Mouse (Mus musculus) limb, embryonic 10.5 days (tissue): ENCODE measurements around the gene Plbd2. TPM values are rescaled to one million over a fixed set of nuclear protein-coding genes. Genes with fewer than 3 reads are reported as not detected.
A peak's percentile ranks its signal among the peaks of the same experiment; 100 is the strongest.
"Not testable (repeated sequence)": the region's sequence is repeated elsewhere in the genome, so short reads cannot be mapped to it uniquely, and the experiment has no call there.

Source experiments
- DNase-seq: peaks from one replicate; pipeline ENCODE4 v3.0.0-alpha.2; 2017; ENCODE audit warnings: low spot score
- H3K27ac ChIP-seq: fragments of 300-500 bp; sonication (generic); 2 replicates; pipeline ENCODE4 v1.5.1; 2016; ENCODE audit warnings: mild to moderate bottlenecking
- H3K27me3 ChIP-seq: fragments of 300-500 bp; sonication (generic); 2 replicates; pipeline ENCODE4 v1.6.1; 2016; ENCODE audit warnings: low read depth, mild to moderate bottlenecking; ENCODE audit not compliant: poor library complexity, severe bottlenecking
- H3K36me3 ChIP-seq: fragments of 300-500 bp; sonication (generic); 2 replicates; pipeline ENCODE4 v1.6.1; 2016; ENCODE audit warnings: mild to moderate bottlenecking, moderate library complexity
- H3K4me1 ChIP-seq: fragments of 300-500 bp; sonication (generic); 2 replicates; pipeline ENCODE4 v1.6.1; 2016
- H3K4me3 ChIP-seq: fragments of 300-500 bp; sonication (generic); 2 replicates; pipeline ENCODE4 v1.5.1; 2016; ENCODE audit warnings: mild to moderate bottlenecking, moderate library complexity
- H3K9me3 ChIP-seq: fragments of 300-500 bp; sonication (generic); replicated peaks from 2 replicates; pipeline ENCODE4 v1.6.1; 2016; ENCODE audit warnings: mild to moderate bottlenecking
- WGBS: fragments of 180-500 bp; shearing (Covaris S2); methylation state at CpG from one replicate; pipeline ENCODE4 v1.1.7; 2016; 5-methylcytosine and 5-hydroxymethylcytosine counted together
- polyA plus RNA-seq: library from polyadenylated mRNA; unstranded; fragments of >200 nt; fragmentation: Nextera tagmentation; extraction: Ambion mirVana; gene quantifications from 2 replicates; pipeline ENCODE4 v1.2.1, GENCODE M21; 2016

Gene Plbd2
- polyA plus RNA-seq, 1 experiment from 2014 or later: 43.1 TPM

DNA sequence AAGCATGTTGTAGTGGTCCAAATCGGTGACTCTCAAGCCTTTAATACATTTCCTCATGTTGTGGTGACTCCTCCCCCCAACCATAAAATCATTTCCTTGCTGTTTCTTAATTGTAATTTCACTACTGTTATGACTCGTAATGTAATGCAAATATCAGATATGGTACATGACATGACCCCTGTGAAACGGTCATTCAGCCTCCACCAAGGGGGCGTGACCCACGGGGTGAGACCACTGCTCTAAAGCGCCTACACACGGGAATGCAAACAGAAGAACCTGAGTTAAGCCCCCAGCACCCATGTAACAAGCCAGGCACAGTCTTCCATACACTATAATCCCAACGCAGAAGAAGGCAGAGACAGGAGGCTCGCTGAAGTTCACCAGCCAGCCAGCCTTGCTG lies 2.4 kb upstream of the Plbd2 start:
- peaks cover 5% of the 10 kb centered on the region; the same call in 1 of the 2 replicates for H3K27me3 ChIP-seq
- DNase-seq: no peak
- WGBS: 70% methylated on average over 9 of the region's 9 CpGs
- peak overlapping the region; percentile 54; the same call in 1 of the 2 replicates for H3K27ac ChIP-seq
- no peaks in the 10 kb centered on the region for H3K9me3 ChIP-seq
- H3K4me3 ChIP-seq: no peak overlapping the region
- no peaks in the 10 kb centered on the region for H3K36me3 ChIP-seq
- peaks cover 37% of the 10 kb centered on the region for H3K4me1 ChIP-seq

DNA sequence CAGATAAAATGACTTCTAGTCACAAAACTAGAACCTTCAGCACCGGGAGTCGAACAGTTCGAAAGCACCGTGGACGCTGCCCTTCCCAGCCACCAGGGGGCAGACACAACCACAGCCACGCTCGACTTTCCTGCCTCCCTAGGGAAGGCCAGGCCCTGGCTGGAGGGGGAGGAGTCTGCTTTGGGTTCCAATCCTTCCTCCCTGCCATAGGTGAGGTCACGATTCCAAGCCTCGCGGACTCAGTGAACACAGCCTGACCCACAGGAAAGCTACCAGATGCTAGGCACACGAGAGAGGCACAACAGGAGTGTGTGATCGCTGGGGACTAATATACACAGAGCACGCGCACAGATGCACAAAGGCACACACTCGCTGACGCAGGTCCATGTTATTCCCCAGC lies 1.9 kb upstream of the Plbd2 start:
- Histone ChIP-seq H3K4me1 (peaks cover 33% of the 10 kb centered on the region), H3K27me3 (peaks cover 5% of the 10 kb centered on the region; the same call in 1 of the 2 replicates), H3K4me3 (no peak overlapping the region), H3K36me3 (no peaks in the 10 kb centered on the region), H3K9me3 (no peaks in the 10 kb centered on the region), H3K27ac (peak overlapping the region; percentile 54)
- DNase-seq: peak; percentile 89
- WGBS: 24% methylated on average over 16 of the region's 16 CpGs

DNA sequence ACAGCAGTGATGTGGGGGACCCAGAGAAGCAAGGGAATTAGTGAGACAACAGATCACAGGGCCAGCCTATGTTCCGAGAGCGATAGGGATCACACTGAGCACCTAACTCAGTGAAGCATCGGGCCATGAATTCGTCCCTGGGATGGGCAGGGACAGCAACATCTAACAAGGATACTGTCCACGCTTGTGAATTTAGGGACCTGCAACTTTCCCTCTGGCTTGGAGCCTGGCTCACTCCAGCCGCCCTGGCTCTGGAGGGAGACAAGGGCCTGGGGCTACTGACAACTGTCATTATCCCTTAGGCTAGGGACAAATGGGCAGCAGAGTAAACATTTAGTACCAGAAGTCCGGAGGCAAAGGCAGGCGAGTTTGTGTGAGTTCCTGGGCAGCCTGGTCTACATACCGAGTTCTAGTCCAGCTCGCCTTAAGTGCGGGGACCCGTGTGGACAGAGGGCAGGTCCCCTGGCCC lies 716 bp downstream of the Plbd2 start:
- Histone ChIP-seq H3K9me3 (no peaks in the 10 kb centered on the region), H3K4me3 (peak overlapping the region; percentile 81), H3K27me3 (peaks cover 5% of the 10 kb centered on the region; the same call in 1 of the 2 replicates), H3K27ac (peak overlapping the region; percentile 84), H3K4me1 (peaks cover 30% of the 10 kb centered on the region), H3K36me3 (peaks cover 17% of the 10 kb centered on the region)
- 12% methylated on average over 12 of the region's 12 CpGs for WGBS
- DNase-seq: no peak

DNA sequence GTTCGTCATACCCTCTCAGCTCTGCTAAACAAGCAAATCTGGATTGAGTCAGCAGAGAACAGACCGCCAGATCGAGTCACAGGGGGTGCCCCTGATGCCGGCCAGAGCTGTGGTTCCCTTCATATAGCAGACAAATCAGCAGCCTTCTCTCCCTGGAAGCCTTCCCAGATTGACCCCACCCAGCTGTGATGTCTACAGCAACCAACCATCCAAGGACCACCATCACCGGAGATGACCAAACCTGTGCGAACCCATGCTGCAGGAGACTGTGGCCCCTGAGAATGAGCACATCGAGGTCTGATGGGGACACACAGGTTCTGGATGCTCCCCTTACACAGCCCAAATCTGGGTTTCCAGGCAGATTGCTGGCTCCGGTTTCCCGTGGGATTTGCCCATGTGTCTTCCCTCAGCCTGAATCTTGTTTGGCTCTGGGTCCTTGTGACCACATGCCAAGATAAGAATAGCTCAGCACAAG lies 1.2 kb downstream of the Plbd2 start:
- Histone ChIP-seq H3K36me3 (peaks cover 22% of the 10 kb centered on the region), H3K9me3 (no peaks in the 10 kb centered on the region), H3K4me3 (peak overlapping the region; percentile 81), H3K27me3 (peaks cover 5% of the 10 kb centered on the region; the same call in 1 of the 2 replicates), H3K27ac (peak overlapping the region; percentile 84; the same call in 1 of the 2 replicates), H3K4me1 (peaks cover 30% of the 10 kb centered on the region)
- WGBS: 70% methylated on average over 9 of the region's 9 CpGs
- DNase-seq: no peak

DNA sequence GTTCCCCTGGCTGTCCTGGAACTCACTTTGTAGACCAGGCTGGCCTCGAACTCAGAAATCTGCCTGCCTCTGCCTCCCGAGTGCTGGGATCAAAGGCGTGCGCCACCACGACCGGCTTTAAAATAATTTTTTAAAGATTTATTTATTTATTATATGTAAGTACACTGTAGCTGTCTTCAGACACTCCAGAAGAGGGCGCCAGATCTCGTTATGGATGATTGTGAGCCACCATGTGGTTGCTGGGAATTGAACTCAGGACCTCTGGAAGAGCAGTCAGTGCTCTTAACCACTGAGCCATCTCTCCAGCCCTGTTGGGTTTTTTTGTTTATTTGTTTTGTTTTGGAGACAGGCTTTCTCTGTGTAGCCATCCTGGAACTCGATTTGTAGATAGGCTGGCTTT lies 2.8 kb downstream of the Plbd2 start:
- not testable (repeated sequence) for H3K9me3 ChIP-seq, DNase-seq, H3K4me3 ChIP-seq, H3K27ac ChIP-seq, H3K27me3 ChIP-seq
- Histone ChIP-seq H3K36me3 (peaks cover 31% of the 10 kb centered on the region), H3K4me1 (peaks cover 26% of the 10 kb centered on the region)
- 86% methylated on average over 9 of the region's 9 CpGs for WGBS

DNA sequence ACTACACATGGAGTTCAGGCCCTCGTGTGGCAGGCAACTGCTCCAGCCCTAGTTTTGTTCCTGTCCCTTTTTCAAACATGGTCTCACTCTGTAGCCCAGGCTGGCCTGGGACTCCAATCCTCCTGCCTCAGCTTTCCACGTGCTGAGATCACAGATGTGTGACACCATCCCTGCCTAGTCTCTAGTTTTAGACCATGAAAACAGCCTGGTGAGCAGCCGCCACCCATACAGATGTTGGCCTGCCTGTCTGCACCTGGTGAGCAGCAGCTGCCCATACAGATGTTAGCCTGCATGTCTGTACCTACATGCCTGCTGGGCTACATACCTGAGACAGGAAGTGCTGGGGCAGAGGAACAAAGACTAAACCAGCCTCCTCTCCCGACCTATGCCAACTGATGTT lies 4.2 kb downstream of the Plbd2 start:
- H3K36me3 ChIP-seq: peaks cover 40% of the 10 kb centered on the region

DNA sequence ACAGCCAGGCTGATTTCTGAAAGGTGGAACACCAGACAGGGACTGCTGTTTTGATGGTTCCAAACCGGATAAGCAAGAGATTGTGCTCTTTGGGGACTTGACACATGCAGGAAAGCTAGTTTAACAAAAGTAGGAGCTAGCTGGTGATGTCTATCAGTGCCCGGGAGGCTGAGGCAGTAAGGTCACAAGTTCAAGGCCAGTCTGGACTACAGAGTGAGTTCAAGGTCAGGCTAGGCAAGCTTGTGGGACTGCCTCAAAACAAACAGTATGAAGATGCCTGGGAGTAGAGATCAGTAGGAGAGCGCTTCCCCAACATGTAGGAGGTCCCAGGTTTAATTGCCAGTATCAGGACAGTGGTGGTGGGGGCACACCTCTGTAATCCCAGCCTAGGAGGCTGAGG lies 6.4 kb downstream of the Plbd2 start:
- Histone ChIP-seq H3K4me3 (no peak overlapping the region), H3K36me3 (peaks cover 60% of the 10 kb centered on the region)
- WGBS: 86% methylated on average over 3 of the region's 3 CpGs

More for the DNA sequence above, 4.2 kb downstream of the Plbd2 start:
- WGBS: 85% methylated on average over 4 of the region's 4 CpGs
- H3K27me3 ChIP-seq: peaks cover 5% of the 10 kb centered on the region; the same call in 1 of the 2 replicates
- H3K4me3 ChIP-seq: no peak overlapping the region
- no peak overlapping the region for H3K27ac ChIP-seq
- no peak for DNase-seq
- H3K4me1 ChIP-seq: peaks cover 21% of the 10 kb centered on the region
- H3K9me3 ChIP-seq: no peaks in the 10 kb centered on the region

DNA sequence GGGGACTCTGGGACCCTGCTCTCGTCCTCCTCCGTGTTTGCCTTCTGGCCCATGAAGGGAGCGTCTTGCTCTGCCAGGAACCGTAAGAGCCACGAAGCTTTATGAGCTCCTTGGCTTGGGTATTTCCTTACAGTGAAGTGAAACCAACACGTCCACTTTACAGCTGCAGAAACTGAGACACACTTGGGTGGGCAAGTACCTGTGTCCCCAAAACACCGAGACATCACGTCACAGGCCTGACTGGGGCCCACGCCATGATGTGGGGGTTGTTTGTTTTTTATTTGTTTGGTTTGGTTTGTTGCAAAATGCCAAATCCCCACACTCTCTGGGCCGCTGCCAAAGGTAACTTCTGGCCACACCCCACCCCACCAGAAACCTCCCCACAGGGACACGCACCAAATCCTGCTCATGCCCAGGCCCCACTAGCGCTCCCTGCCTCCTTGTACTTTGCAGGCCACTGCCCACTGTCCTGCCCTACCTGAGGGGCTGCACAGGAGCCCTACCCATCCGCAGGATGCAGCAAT lies 7.7 kb downstream of the Plbd2 start:
- WGBS: 89% methylated on average over 13 of the region's 13 CpGs
- Histone ChIP-seq H3K4me3 (no peak overlapping the region), H3K27me3 (no peaks in the 10 kb centered on the region), H3K9me3 (no peaks in the 10 kb centered on the region), H3K4me1 (no peaks in the 10 kb centered on the region), H3K27ac (peak overlapping the region; percentile 2; the same call in 1 of the 2 replicates), H3K36me3 (peaks cover 65% of the 10 kb centered on the region)
- DNase-seq: no peak

More for the DNA sequence above, 6.4 kb downstream of the Plbd2 start:
- Histone ChIP-seq H3K27me3 (no peaks in the 10 kb centered on the region), H3K27ac (no peak overlapping the region), H3K9me3 (no peaks in the 10 kb centered on the region), H3K4me1 (peaks cover 8% of the 10 kb centered on the region)
- DNase-seq: no peak

DNA sequence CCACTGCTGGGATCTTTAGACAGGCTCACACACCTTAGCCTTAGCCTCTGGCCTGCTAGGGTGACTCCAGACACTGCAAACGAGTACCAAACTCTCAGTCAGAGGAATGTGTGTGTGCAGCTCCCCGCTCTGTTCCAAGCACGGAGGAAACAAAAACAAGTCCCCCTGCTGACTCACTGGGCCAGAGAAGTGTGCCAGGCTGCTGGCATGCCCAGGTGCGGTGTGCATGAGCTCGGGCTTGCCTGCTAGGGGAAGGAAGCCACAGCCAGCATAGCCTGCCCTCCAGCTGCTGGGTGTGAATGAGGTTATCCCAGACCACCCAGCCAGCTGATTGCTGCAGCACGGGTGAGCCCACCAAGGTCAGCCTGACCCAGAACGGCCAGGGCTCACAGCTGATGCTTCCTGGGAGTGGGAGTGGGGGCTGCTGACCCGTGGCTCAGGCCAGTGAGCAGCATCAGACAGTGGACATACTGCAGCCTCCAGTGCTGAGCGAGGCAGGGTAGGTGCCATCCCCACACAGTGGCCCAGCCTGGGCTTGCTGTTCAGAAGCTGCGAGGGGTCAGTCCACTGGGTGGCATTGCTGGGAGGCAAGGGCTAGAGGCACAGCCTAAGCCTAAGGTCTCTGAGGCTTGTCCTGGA lies 8.2 kb downstream of the Plbd2 start:
- Histone ChIP-seq H3K36me3 (peaks cover 70% of the 10 kb centered on the region), H3K27me3 (no peaks in the 10 kb centered on the region), H3K4me1 (no peaks in the 10 kb centered on the region), H3K27ac (peak overlapping the region; percentile 2; the same call in 1 of the 2 replicates), H3K4me3 (no peak overlapping the region), H3K9me3 (no peaks in the 10 kb centered on the region)
- WGBS: 84% methylated on average over 10 of the region's 10 CpGs
- DNase-seq: no peak

DNA sequence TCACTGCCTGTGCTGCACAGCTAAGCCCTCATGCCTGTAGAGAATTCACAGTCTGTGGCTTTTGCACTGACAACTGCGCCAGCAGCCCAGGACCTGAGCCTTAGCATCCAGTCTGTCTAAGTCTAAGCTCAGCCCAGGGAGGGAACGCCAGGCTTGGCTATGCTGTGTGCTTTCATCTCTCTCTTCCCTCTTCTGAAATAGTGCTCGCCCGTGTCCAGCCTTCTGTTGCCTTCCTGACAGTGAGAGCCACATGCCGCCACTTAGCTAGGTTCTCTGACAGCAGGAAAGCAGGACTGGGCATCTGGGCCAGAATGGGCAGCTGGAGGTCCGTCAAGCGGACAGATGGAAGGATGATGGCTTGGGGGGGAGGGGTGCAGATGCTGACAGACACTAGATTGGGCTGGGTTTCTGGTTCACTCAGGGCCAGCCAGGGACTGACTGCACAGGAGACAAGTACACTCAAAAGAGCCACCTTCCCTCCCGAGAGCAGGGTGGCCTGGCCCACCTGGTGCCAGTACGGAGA lies 9.5 kb downstream of the Plbd2 start:
- Histone ChIP-seq H3K4me3 (no peak overlapping the region), H3K36me3 (peaks cover 69% of the 10 kb centered on the region)

DNA sequence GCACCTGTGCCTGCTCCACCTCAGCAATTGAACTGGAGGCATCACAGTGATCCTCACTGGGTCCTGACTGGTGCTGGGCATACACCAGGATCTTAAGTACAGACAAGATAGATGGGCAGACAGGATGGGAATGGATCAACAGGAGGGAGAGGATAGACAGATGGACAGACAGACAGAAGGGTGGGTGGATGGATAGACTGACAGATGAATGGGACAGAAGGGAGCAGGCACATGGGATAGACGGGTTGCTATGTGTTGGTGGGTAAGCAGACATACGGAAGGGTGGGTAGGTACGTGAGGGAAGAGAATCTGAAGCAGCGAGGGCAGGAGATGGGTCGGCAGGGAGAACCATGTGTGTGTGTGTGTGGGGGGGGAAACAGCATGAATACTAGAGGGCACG lies 10.0 kb downstream of the Plbd2 start:
- Histone ChIP-seq H3K4me1 (no peaks in the 10 kb centered on the region), H3K9me3 (no peaks in the 10 kb centered on the region), H3K36me3 (peaks cover 67% of the 10 kb centered on the region), H3K27ac (no peak overlapping the region), H3K27me3 (no peaks in the 10 kb centered on the region), H3K4me3 (no peak overlapping the region)
- WGBS: 93% methylated on average over 6 of the region's 6 CpGs
- no peak for DNase-seq

More for the DNA sequence above, 9.5 kb downstream of the Plbd2 start:
- H3K27me3 ChIP-seq: no peaks in the 10 kb centered on the region
- DNase-seq: no peak
- no peaks in the 10 kb centered on the region for H3K9me3 ChIP-seq
- H3K27ac ChIP-seq: no peak overlapping the region
- no peaks in the 10 kb centered on the region for H3K4me1 ChIP-seq
- WGBS: 87% methylated on average over 9 of the region's 9 CpGs

DNA sequence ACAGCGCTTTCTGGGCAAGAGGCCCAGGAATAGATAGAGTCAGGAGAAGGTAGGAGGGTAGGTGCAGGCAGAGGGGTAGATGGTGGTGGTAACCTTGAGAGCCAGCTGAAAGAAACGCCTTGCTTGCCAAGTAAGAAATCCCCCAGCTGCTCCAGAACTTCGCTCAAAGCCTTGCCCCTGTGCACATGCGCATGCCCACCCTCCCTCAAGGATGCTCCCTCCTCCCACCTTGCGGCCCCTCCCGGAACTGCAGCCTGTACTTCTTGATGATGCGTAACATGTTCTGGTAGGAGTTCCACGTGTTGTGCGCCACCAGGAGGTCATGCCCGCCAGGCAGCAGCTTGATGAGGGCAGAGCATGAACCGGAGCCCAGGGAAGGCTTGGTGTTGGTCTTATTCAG lies 11.0 kb downstream of the Plbd2 start:
- Histone ChIP-seq H3K27me3 (no peaks in the 10 kb centered on the region), H3K4me1 (no peaks in the 10 kb centered on the region), H3K4me3 (no peak overlapping the region), H3K9me3 (no peaks in the 10 kb centered on the region), H3K27ac (no peak overlapping the region), H3K36me3 (peaks cover 68% of the 10 kb centered on the region)
- whole genome bisulfite sequencing: 59% methylated on average over 11 of the region's 11 CpGs
- peak; percentile 56 for DNase-seq

DNA sequence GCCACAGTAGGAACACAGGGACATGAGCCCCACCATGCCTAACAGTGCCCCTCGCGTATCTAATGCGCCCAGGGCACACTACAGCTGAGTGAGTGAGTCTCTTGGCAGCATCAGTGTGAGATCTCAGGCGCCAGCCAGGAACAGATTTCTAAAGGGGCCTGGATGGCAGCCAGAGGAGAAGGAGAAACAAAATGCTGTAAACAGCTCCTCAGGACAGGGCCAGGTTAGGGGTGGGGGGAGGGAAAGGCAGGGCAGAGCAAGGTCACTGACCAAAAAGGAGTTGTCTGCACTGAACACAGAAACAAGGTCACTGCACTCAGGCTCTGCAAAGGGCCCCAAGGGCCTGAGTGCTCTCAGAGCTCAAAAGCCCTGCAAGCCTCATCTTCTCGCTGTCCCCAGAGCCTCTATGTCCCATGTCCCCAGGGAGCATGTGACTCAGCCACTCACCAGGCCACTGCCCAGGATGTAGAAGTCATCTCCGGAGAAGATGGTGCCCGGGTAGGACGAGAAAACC lies 12.7 kb downstream of the Plbd2 start:
- Histone ChIP-seq H3K9me3 (no peaks in the 10 kb centered on the region), H3K36me3 (peaks cover 76% of the 10 kb centered on the region), H3K4me1 (no peaks in the 10 kb centered on the region), H3K27ac (no peak overlapping the region), H3K4me3 (no peak overlapping the region), H3K27me3 (no peaks in the 10 kb centered on the region)
- WGBS: 91% methylated on average over 8 of the region's 8 CpGs
- no peak for DNase-seq
